Comparison of ENCODE assay signal across 8 mouse cellular contexts in the genomic region with DNA sequence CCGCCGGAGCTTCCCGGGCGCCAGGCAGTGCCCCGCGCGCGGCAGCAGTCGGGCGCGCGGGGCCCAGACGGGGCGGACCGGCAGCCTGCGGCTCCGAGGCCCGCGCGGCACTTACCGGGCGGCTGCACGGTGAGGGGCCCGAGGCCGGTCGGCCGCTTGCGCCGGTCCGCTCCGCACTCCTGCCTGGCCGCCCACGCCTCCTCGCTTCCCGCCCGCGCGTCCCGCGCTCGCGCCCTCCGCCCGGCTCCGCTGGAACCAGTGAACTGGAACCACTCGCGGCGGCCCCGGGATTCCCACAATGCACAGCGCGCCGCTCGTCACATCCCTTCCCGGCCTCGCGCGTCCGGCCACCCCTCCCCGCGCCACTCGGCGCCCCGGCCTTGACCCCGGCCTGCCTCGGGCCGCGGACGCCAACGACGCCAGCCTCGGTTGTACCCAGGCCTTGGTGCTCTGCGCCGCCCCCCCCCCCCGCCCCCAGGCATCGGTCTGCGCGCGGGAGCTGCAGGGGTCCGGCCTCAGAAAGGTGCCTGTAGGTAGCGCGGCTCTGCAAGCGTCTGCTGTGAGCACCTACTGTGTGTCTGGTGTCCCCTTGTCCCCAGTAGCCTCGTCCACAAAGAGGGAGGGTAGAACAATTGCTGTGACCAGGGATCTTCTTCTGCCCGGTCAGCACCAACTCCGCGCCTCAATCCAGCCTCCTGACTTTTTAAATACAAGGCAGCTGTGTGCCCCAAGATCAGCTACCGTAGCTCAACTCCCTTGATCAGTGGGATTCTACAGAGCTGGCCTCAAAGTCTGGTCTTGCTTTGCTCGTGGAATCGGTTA. TPM values are rescaled to one million over a fixed set of nuclear protein-coding genes. Genes with fewer than 3 reads are reported as not detected.
DNase-seq lines count a peak whose midpoint lies in the region; ATAC-seq and TF ChIP-seq lines count a peak whose summit lies in the region.

No protein-coding gene starts in this region.

- no peaks in the 10 kb centered on the region for H3K9me3 ChIP-seq in hindbrain, postnatal 0 days (ENCODE audit: low read length)

- peak overlapping the region; percentile 98 for H3K9ac ChIP-seq in hindbrain, postnatal 0 days (replicated peaks; ENCODE audit: low read length)

- peak; percentile 90 for DNase-seq in ZHBTc4 (ENCODE audit: low read depth, low spot score)
- peak; percentile 77 to 89 for DNase-seq in cerebellum, postnatal 4 days (ENCODE audit: low spot score in 2 of 2)
- DNase-seq in gastrocnemius, adult 2 months: peak; percentile 95
- DNase-seq in hindbrain, postnatal 0 days (ENCODE audit: low spot score): peak; percentile 89
- peak; percentile 79 to 84 for DNase-seq in left cerebral cortex, adult 8-10 months (ENCODE audit: low spot score in 2 of 2)
- DNase-seq in right cerebral cortex, adult 18-20 months: peak; percentile 91
- peak; percentile 90 for DNase-seq in urinary bladder, adult 2 months (ENCODE audit: low spot score)

- no peaks in the 10 kb centered on the region for H3K27me3 ChIP-seq in hindbrain, postnatal 0 days (ENCODE audit: insufficient read depth, low read length)

- peak; percentile 86 for ATAC-seq in hindbrain, postnatal 0 days
- ATAC-seq in megakaryocyte, adult 5-6 weeks (ENCODE audit: poor library complexity, severe bottlenecking): peak; percentile 89

- no peak for TF ChIP-seq CTCF in gastrocnemius, adult 2 months (IDR thresholded peaks at IDR 0.05)
- no peak for TF ChIP-seq CTCF in hindbrain, postnatal 0 days (IDR thresholded peaks at IDR 0.05; ENCODE audit: low read depth)

- intact Hi-C loops in gastrocnemius, adult 2 months (cut with DNase I): loop anchor here (1.0 kb wide), 1 partner anchor 16 kb away; no protein-coding TSS in a partner anchor

- H3K4me2 ChIP-seq in hindbrain, postnatal 0 days (ENCODE audit: low read depth, low read length): peak overlapping the region; percentile 95

- 0 out of 2 replicates have a peak, but pooled peaks cover 2% of the 10 kb centered on the region for H3K36me3 ChIP-seq in hindbrain, postnatal 0 days (ENCODE audit: insufficient read depth, low read length)

- H3K27ac ChIP-seq in gastrocnemius, adult 2 months: peak overlapping the region; percentile 97
- H3K27ac ChIP-seq in hindbrain, postnatal 0 days: peak overlapping the region; percentile 88

- 3% methylated on average over 73 of the region's 89 CpGs for WGBS in hindbrain, postnatal 0 days

- H3K4me3 ChIP-seq in gastrocnemius, adult 2 months: peak overlapping the region; percentile 98
- H3K4me3 ChIP-seq in hindbrain, postnatal 0 days (ENCODE audit: low read length): peak overlapping the region; percentile 91

- peaks cover 13% of the 10 kb centered on the region for H3K4me1 ChIP-seq in hindbrain, postnatal 0 days (ENCODE audit: insufficient read depth, low read length)

RNA-seq across cellular contexts. Expression of a gene that starts 0.7 kb away (rescaled TPM):
- total RNA-seq in gastrocnemius, adult 2 months (2021): 10 to 100 TPM; 64.1 to 69.2 TPM
- total RNA-seq in hindbrain, postnatal 0 days (2014; rRNA removed): 181 and 192 TPM in 2 replicates
- 175 and 193 TPM in 2 replicates for polyA plus RNA-seq in hindbrain, postnatal 0 days (2015; fragmentation: Nextera tagmentation; extraction: Ambion mirVana)
- 100 to 1,000 TPM in 3 of 4 experiments, 10 to 100 TPM in 1; 93.1 to 120 (median 103) TPM for total RNA-seq in left cerebral cortex, adult 8-10 months (2022)
- total RNA-seq in megakaryocyte, adult 5-6 weeks (2015): 304 and 326 TPM in 2 replicates
- 669 and 674 TPM in 2 replicates for total RNA-seq in megakaryocyte, adult 5-6 weeks (2017)
- polyA plus RNA-seq in urinary bladder, adult 2 months (2012; rRNA removed): 141 and 146 TPM in 2 replicates

RNA-seq across cellular contexts. Expression of a gene that starts 43.2 kb away (rescaled TPM):
- total RNA-seq in gastrocnemius, adult 2 months (2021): under 1 TPM; 0.18 to 0.28 TPM
- total RNA-seq in hindbrain, postnatal 0 days (2014; rRNA removed): 0.31 TPM in 1 of 2 replicates, not detected in the other
- polyA plus RNA-seq in hindbrain, postnatal 0 days (2015; fragmentation: Nextera tagmentation; extraction: Ambion mirVana): 0.54 and 0.75 TPM in 2 replicates
- 1 to 10 TPM; 2.1 to 4.6 (median 3.0) TPM for total RNA-seq in left cerebral cortex, adult 8-10 months (2022)
- total RNA-seq in megakaryocyte, adult 5-6 weeks (2015): 161 and 168 TPM in 2 replicates
- 230 and 238 TPM in 2 replicates for total RNA-seq in megakaryocyte, adult 5-6 weeks (2017)
- 1.9 and 3.4 TPM in 2 replicates for polyA plus RNA-seq in urinary bladder, adult 2 months (2012; rRNA removed)

Comparison
In these comparisons a context has a peak if more than half of its experiments do, and no peak if none do; other contexts are left out.
1. Peak in every context shown above with its lines: DNase-seq, ATAC-seq, H3K4me3 ChIP-seq and H3K27ac ChIP-seq.
2. RNA of a gene that starts 43.2 kb away (total RNA-seq): 161 to 238 TPM in megakaryocyte, adult 5-6 weeks; 2.1 to 4.6 TPM in left cerebral cortex, adult 8-10 months, 0.31 TPM in hindbrain, postnatal 0 days and 0.18 to 0.28 TPM in gastrocnemius, adult 2 months; every median in the first group is over 10 times any median in the second.